Mouse (Mus musculus): ENCODE measurements at regions not wholly inside any gene's neighbourhood (a gene's known extent, or its start where the extent isn't known, plus 50 kb on each side); places are given as distances from the start of the nearest gene placed in this dataset.
"Not testable (repeated sequence)": the region's sequence is repeated elsewhere in the genome, so short reads cannot be mapped to it uniquely, and the experiment has no call there.

GRCm38 (mm10) chr3:18295921-18296320, 347.7 kb downstream of the Cypt12 start:
- no peak for DNase-seq (ENCODE audit: low spot score)

GRCm38 (mm10) chr3:18298699-18299098, 350.5 kb downstream of the Cypt12 start:
- DNase-seq (ENCODE audit: low spot score): no peak

- DNase-seq (ENCODE audit: low spot score): peak; percentile 3
These were observed 351.3 kb downstream of the Cypt12 start for GRCm38 (mm10) chr3:18299502-18299901.

GRCm38 (mm10) chr3:18319433-18319832, 371.2 kb downstream of the Cypt12 start:
- DNase-seq (ENCODE audit: low spot score): peak; percentile 28

GRCm38 (mm10) chr3:18333182-18333581, 385.0 kb downstream of the Cypt12 start:
- DNase-seq (ENCODE audit: low spot score): no peak

GRCm38 (mm10) chr3:18339189-18339588, 391.0 kb downstream of the Cypt12 start:
- DNase-seq (ENCODE audit: low spot score): peak; percentile 6

GRCm38 (mm10) chr3:18341757-18342156, 393.5 kb downstream of the Cypt12 start:
- no peak for DNase-seq (ENCODE audit: low spot score)

- no peak for DNase-seq (ENCODE audit: low spot score)
These were observed 430.1 kb downstream of the Cypt12 start for GRCm38 (mm10) chr3:18378014-18379005.

GRCm38 (mm10) chr3:18421886-18422575, 473.8 kb downstream of the Cypt12 start:
- DNase-seq (ENCODE audit: low spot score): peak; percentile 39

GRCm38 (mm10) chr3:18428908-18429307, 480.7 kb downstream of the Cypt12 start:
- DNase-seq (ENCODE audit: low spot score): no peak

- DNase-seq (ENCODE audit: low spot score): no peak
These were observed 490.6 kb downstream of the Cypt12 start for GRCm38 (mm10) chr3:18438845-18439244.

- peak; percentile 9 for DNase-seq (ENCODE audit: low spot score)
These were observed 504.2 kb downstream of the Cypt12 start for GRCm38 (mm10) chr3:18452197-18452933.

- no peak for DNase-seq (ENCODE audit: low spot score)
These were observed 505.2 kb downstream of the Cypt12 start for GRCm38 (mm10) chr3:18453220-18453985.

GRCm38 (mm10) chr3:18453986-18454291, 505.7 kb downstream of the Cypt12 start:
- no peak for DNase-seq (ENCODE audit: low spot score)

- DNase-seq (ENCODE audit: low spot score): not testable (repeated sequence)
These were observed 506.5 kb downstream of the Cypt12 start for GRCm38 (mm10) chr3:18454558-18455191.

GRCm38 (mm10) chr3:18456033-18456690, 508.0 kb downstream of the Cypt12 start:
- no peak for DNase-seq (ENCODE audit: low spot score)

GRCm38 (mm10) chr3:18460267-18460666, 512.1 kb downstream of the Cypt12 start:
- no peak for DNase-seq (ENCODE audit: low spot score)

- DNase-seq (ENCODE audit: low spot score): peak; percentile 16
These were observed 523.6 kb downstream of the Cypt12 start for GRCm38 (mm10) chr3:18471846-18472245.

- DNase-seq (ENCODE audit: low spot score): peak; percentile 21
These were observed 531.3 kb downstream of the Cypt12 start for GRCm38 (mm10) chr3:18479557-18479956.

- peak; percentile 43 for DNase-seq (ENCODE audit: low spot score)
These were observed 533.8 kb downstream of the Cypt12 start for GRCm38 (mm10) chr3:18482006-18482405.

GRCm38 (mm10) chr3:18488886-18489285, 540.7 kb downstream of the Cypt12 start:
- DNase-seq (ENCODE audit: low spot score): no peak
